Mouse (Mus musculus) E14TG2a.4 (cell line): ENCODE measurements around the gene 4933434E20Rik.

ENCODE experiments used
- H3K27me3 ChIP-seq: 2 replicates; pipeline ENCODE4 v1.6.1; 2014; ENCODE audit warnings: low read length, control low read depth; ENCODE audit not compliant: insufficient read depth
- H3K36me3 ChIP-seq: 2 replicates; pipeline ENCODE4 v1.6.1; 2014; ENCODE audit warnings: low read length, control low read depth; ENCODE audit not compliant: insufficient read depth
- H3K4me1 ChIP-seq: replicated peaks from 2 replicates; pipeline ENCODE4 v1.6.1; 2014; ENCODE audit warnings: low read depth, low read length, control low read depth
- H3K4me3 ChIP-seq: replicated peaks from 2 replicates; pipeline ENCODE4 v1.5.1; 2014; ENCODE audit warnings: mild to moderate bottlenecking, low read length
- H3K9me3 ChIP-seq: 2 replicates; pipeline ENCODE4 v1.6.1; 2014; ENCODE audit warnings: low read length, control low read depth
- CTCF ChIP-seq: conservative IDR thresholded peaks from 2 replicates; pipeline ENCODE4 v1.5.1; 2014; ENCODE audit warnings: low read length
- NANOG ChIP-seq: IDR thresholded peaks from 2 replicates; pipeline ENCODE4 v1.6.1; 2014; ENCODE audit warnings: borderline replicate concordance, low read length, mixed read lengths
- POU5F1 ChIP-seq: IDR thresholded peaks from 2 replicates; pipeline ENCODE4 v1.6.1; 2014; ENCODE audit warnings: low read length, borderline replicate concordance

Gene 4933434E20Rik

DNA sequence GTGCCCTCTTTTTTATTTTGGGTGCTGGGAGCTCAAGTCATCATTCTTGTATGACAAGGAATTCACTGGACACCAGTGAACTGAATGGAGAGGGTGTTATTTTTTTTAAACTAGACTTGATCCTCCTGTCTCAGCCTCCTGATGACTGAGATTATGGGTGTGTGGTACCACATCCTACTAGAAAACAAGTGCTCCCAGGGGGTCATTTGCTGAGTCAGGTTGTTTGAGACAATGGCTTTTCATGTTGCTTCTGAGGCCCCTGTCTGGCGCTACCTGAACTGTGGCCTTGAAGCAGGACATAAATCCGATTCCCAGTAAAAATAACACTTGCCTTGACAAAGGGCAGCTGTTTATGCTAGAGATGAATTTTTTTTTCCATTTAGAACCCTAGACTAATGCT lies 51.7 kb downstream of the 4933434E20Rik start:
- Histone ChIP-seq H3K9me3 (no peaks in the 10 kb centered on the region), H3K4me3 (no peak overlapping the region), H3K4me1 (peaks cover 58% of the 10 kb centered on the region), H3K27me3 (no peaks in the 10 kb centered on the region), H3K36me3 (peaks cover 45% of the 10 kb centered on the region)
- no peak for TF ChIP-seq NANOG
- no peak for TF ChIP-seq CTCF
- no peak for TF ChIP-seq POU5F1

GRCm38 (mm10) chr3:90103938-90104337 lies 52.5 kb downstream of the 4933434E20Rik start, which contains the start of gene Nup210l:
Nup210l (plus strand) TSS chr3:90104132.
- Histone ChIP-seq H3K9me3 (no peaks in the 10 kb centered on the region), H3K27me3 (no peaks in the 10 kb centered on the region), H3K4me1 (peaks cover 50% of the 10 kb centered on the region), H3K4me3 (no peak within 1 kb of the TSS), H3K36me3 (peaks cover 38% of the 10 kb centered on the region)
- TF ChIP-seq POU5F1 (no peak), NANOG (no peak), CTCF (no peak)

- H3K4me3 ChIP-seq, result no peak overlapping the region
- no peaks in the 10 kb centered on the region for H3K36me3 ChIP-seq
- H3K27me3 ChIP-seq, result no peaks in the 10 kb centered on the region
- 0 out of 2 replicates have a peak, but pooled peaks cover 3% of the 10 kb centered on the region for H3K4me1 ChIP-seq
- no peaks in the 10 kb centered on the region for H3K9me3 ChIP-seq
- TF ChIP-seq POU5F1 (no peak), NANOG (no peak), CTCF (no peak)
These were observed 60.3 kb downstream of the 4933434E20Rik start for GRCm38 (mm10) chr3:90111706-90112105.

DNA sequence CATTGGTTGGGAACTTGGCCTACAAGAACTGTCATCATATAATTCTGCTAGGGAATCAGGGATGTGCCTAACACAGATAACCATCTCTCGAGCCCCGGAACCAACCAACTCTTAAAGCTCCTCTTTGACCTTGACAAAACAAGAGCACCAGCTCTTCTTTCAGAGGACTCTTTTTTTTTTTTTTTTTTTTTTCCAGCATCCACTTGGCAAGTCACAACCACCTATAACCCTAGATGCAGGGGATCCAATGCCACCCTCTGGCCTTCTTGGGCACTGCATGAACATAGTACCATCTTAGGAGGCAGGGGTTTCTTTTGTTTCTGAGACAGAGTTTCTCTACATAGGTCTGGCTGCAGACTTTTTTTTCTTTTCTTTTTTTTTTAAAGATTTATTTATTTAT lies 62.9 kb downstream of the 4933434E20Rik start:
- peak; percentile 8 for TF ChIP-seq CTCF
- TF ChIP-seq NANOG, result no peak
- H3K9me3 ChIP-seq, result no peaks in the 10 kb centered on the region
- H3K36me3 ChIP-seq, result no peaks in the 10 kb centered on the region
- H3K4me3 ChIP-seq, result no peak overlapping the region
- no peaks in the 10 kb centered on the region for H3K27me3 ChIP-seq
- peaks cover 8% of the 10 kb centered on the region for H3K4me1 ChIP-seq

- Histone ChIP-seq H3K27me3 (no peaks in the 10 kb centered on the region), H3K4me1 (peaks cover 8% of the 10 kb centered on the region), H3K9me3 (no peaks in the 10 kb centered on the region), H3K36me3 (no peaks in the 10 kb centered on the region), H3K4me3 (no peak overlapping the region)
- TF ChIP-seq CTCF, result no peak
These were observed 64.1 kb downstream of the 4933434E20Rik start for GRCm38 (mm10) chr3:90115526-90115925.
